Mouse (Mus musculus) myocyte (in vitro differentiated cells): ENCODE measurements around the gene Nrros. TPM values are rescaled to one million over a fixed set of nuclear protein-coding genes. Genes with fewer than 3 reads are reported as not detected.

Experiments used
- H3K27me3 ChIP-seq: one replicate; pipeline ENCODE4 v1.6.1; 2011; ENCODE audit not compliant: control insufficient read depth, insufficient read depth, insufficient read length
- H3K36me3 ChIP-seq: one replicate; pipeline ENCODE4 v1.6.1; 2011; ENCODE audit not compliant: control insufficient read depth, insufficient read depth
- H3K4me2 ChIP-seq: one replicate; pipeline ENCODE4 v1.6.1; 2011; ENCODE audit warnings: low read depth, control low read depth
- H3K4me3 ChIP-seq: one replicate; pipeline ENCODE4 v1.5.1; 2011; ENCODE audit warnings: mild to moderate bottlenecking, control low read depth, moderate library complexity
- H3K79me2 ChIP-seq: one replicate; pipeline ENCODE4 v1.6.1; 2011; ENCODE audit not compliant: control insufficient read depth, insufficient read depth
- H3ac ChIP-seq: one replicate; pipeline ENCODE4 v1.6.1; 2011; ENCODE audit not compliant: control insufficient read depth, insufficient read length
- CEBPB ChIP-seq: IDR thresholded peaks from 2 replicates; pipeline ENCODE4 v1.6.1; 2011; ENCODE audit warnings: mild to moderate bottlenecking, moderate library complexity; ENCODE audit not compliant: poor library complexity, insufficient read depth, severe bottlenecking
- E2F4 ChIP-seq: IDR thresholded peaks from one replicate; pipeline ENCODE4 v1.6.1; 2011; ENCODE audit warnings: mild to moderate bottlenecking, control low read depth, moderate library complexity; ENCODE audit not compliant: insufficient read depth
- MAX ChIP-seq: IDR thresholded peaks from one replicate; pipeline ENCODE4 v1.6.1; 2011; ENCODE audit warnings: low read depth, mild to moderate bottlenecking, control low read depth
- MYOD1 ChIP-seq, 3 experiments: IDR thresholded peaks; one replicate each; pipeline ENCODE4 v1.6.1; 2011; ENCODE audit warnings: control low read depth in 2 of 3, low read depth in 2 of 3, mild to moderate bottlenecking in 2 of 3, moderate library complexity in 1 of 3; ENCODE audit not compliant: insufficient read length in 2 of 3, control insufficient read depth in 1 of 3
- MYOG ChIP-seq, 3 experiments: IDR thresholded peaks; one replicate each; pipeline ENCODE4 v1.6.1; 2011; ENCODE audit warnings: control low read depth in 2 of 3, low read depth in 2 of 3, mild to moderate bottlenecking in 2 of 3; ENCODE audit not compliant: insufficient read length in 2 of 3, control insufficient read depth in 1 of 3, insufficient read depth in 1 of 3
- POLR2A ChIP-seq: IDR thresholded peaks from one replicate; pipeline ENCODE4 v1.6.1; 2011; ENCODE audit warnings: low read depth, mild to moderate bottlenecking, control low read depth, moderate library complexity; ENCODE audit not compliant: insufficient read length
- POLR2AphosphoS2 ChIP-seq: IDR thresholded peaks from one replicate; pipeline ENCODE4 v1.6.1; 2011; ENCODE audit warnings: low read depth, control low read depth; ENCODE audit not compliant: insufficient read length
- REST ChIP-seq: IDR thresholded peaks from one replicate; pipeline ENCODE4 v1.6.1; 2011; ENCODE audit warnings: mild to moderate bottlenecking, control low read depth, moderate library complexity; ENCODE audit not compliant: insufficient read depth, insufficient read length
- SRF ChIP-seq: IDR thresholded peaks from one replicate; pipeline ENCODE4 v1.6.1; 2011; ENCODE audit warnings: low read depth; ENCODE audit not compliant: control insufficient read depth, insufficient read length
- TCF12 ChIP-seq: IDR thresholded peaks from one replicate; pipeline ENCODE4 v1.6.1; 2011; ENCODE audit warnings: mild to moderate bottlenecking, control low read depth; ENCODE audit not compliant: poor library complexity, insufficient read depth, severe bottlenecking
- TCF3 ChIP-seq: IDR thresholded peaks from one replicate; pipeline ENCODE4 v1.6.1; 2011; ENCODE audit warnings: low read depth, control low read depth; ENCODE audit not compliant: insufficient read length
- USF1 ChIP-seq: IDR thresholded peaks from one replicate; pipeline ENCODE4 v1.6.1; 2011; ENCODE audit warnings: low read depth, mild to moderate bottlenecking, control low read depth, moderate library complexity
- polyA plus RNA-seq: library from polyadenylated mRNA; unstranded; fragments of >200 nt; fragmentation: generic; extraction: Trizol; gene quantifications from one replicate; pipeline ENCODE4 v1.2.1, GENCODE M21; 2012; ENCODE audit warnings: missing spikeins

The Nrros gene
- polyA plus RNA-seq, 1 experiment, result not detected

- H3K79me2 ChIP-seq, result no peaks in the 10 kb centered on the region
- H3K27me3 ChIP-seq, result peaks cover 31% of the 10 kb centered on the region
- H3K4me2 ChIP-seq, result no peak overlapping the region
- no peaks in the 10 kb centered on the region for H3K36me3 ChIP-seq
- H3ac ChIP-seq, result no peak overlapping the region
- TF ChIP-seq CEBPB (no peak), E2F4 (no peak), MAX (no peak), TCF12 (no peak), MYOG (IDR thresholded peaks at IDR 0.05; ENCODE audit: control insufficient read depth in 1 of 3, insufficient read depth in 1 of 3, insufficient read length in 2 of 3, low read depth in 2 of 3) (no peak), POLR2AphosphoS2 (no peak), REST (no peak), SRF (no peak), MYOD1 (IDR thresholded peaks at IDR 0.05; ENCODE audit: control insufficient read depth in 1 of 3, insufficient read length in 2 of 3, low read depth in 2 of 3) (no peak), POLR2A (no peak), TCF3 (no peak), USF1 (no peak)
- H3K4me3 ChIP-seq, result no peak overlapping the region
Measured at GRCm38 (mm10) chr16:32143766-32144165, 21.6 kb downstream of the Nrros start.

DNA sequence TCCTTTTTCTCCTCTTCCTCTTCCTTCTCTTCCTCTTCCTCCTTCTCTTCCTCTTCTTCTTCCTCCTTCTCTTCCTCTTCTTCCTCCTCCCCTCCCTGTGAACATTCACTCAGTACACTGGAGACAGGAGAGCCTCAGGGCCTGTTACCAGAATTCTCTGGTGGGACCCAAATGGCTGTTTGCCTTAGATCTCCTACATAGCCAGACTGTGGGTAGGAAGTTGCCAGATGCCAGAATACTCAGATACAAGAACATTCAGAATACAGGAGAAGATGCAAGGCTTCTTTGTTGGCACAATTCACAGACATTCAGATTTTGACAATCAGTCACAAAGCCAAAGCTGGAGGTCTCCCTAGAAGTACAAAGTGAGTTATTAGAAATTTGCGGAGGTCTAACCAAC, 26.4 kb downstream of the Nrros start:
- no peaks in the 10 kb centered on the region for H3K79me2 ChIP-seq
- H3ac ChIP-seq, result no peak overlapping the region
- H3K4me3 ChIP-seq, result no peak overlapping the region
- no peak overlapping the region for H3K4me2 ChIP-seq
- H3K27me3 ChIP-seq, result peaks cover 37% of the 10 kb centered on the region
- TF ChIP-seq POLR2AphosphoS2, result no peak
- no peak for TF ChIP-seq MAX
- no peaks in the 10 kb centered on the region for H3K36me3 ChIP-seq

GRCm38 (mm10) chr16:32135842-32136357, 29.5 kb downstream of the Nrros start:
- no peak overlapping the region for H3K4me3 ChIP-seq
- H3K79me2 ChIP-seq, result no peaks in the 10 kb centered on the region
- no peak overlapping the region for H3K4me2 ChIP-seq
- H3ac ChIP-seq, result no peak overlapping the region
- H3K36me3 ChIP-seq, result no peaks in the 10 kb centered on the region
- TF ChIP-seq E2F4, result no peak
- TF ChIP-seq TCF3, result no peak
- TF ChIP-seq POLR2A, result no peak
- no peak for TF ChIP-seq CEBPB
- TF ChIP-seq MYOD1 (IDR thresholded peaks at IDR 0.05; ENCODE audit: control insufficient read depth in 1 of 3, insufficient read length in 2 of 3, low read depth in 2 of 3), result no peak
- no peak for TF ChIP-seq POLR2AphosphoS2
- no peak for TF ChIP-seq SRF
- no peak for TF ChIP-seq MYOG (IDR thresholded peaks at IDR 0.05; ENCODE audit: control insufficient read depth in 1 of 3, insufficient read depth in 1 of 3, insufficient read length in 2 of 3, low read depth in 2 of 3)
- no peak for TF ChIP-seq MAX
- TF ChIP-seq REST, result no peak
- no peak for TF ChIP-seq TCF12
- no peak for TF ChIP-seq USF1
- peaks cover 27% of the 10 kb centered on the region for H3K27me3 ChIP-seq

DNA sequence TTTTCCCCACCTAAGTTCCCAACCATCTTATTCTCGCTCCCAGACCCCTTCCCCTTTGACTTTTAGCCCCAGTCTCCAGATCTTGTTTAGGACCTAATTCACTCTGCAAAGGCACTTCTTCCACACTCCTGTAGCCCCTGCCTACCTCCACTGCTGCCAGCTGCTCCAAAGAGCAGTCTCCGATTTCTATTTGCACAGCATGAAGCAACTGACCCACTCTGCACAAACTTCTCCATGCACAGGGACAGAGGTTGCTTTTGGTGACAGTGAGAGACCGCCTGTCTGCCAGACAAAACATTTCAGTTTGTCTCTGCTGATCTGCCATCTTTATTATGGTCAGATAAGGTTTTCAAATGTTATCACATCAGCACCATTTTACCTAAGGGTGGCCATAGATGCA, 32.2 kb downstream of the Nrros start:
- Histone ChIP-seq H3K36me3 (no peaks in the 10 kb centered on the region), H3K4me2 (no peak overlapping the region), H3K79me2 (no peaks in the 10 kb centered on the region), H3K27me3 (peaks cover 8% of the 10 kb centered on the region), H3K4me3 (no peak overlapping the region), H3ac (no peak overlapping the region)
- TF ChIP-seq E2F4 (no peak), TCF12 (no peak), POLR2A (no peak), CEBPB (no peak), MAX (no peak), USF1 (no peak), MYOG (IDR thresholded peaks at IDR 0.05; ENCODE audit: control insufficient read depth in 1 of 3, insufficient read depth in 1 of 3, insufficient read length in 2 of 3, low read depth in 2 of 3) (no peak), POLR2AphosphoS2 (no peak), SRF (no peak), REST (no peak), TCF3 (no peak), MYOD1 (IDR thresholded peaks at IDR 0.05; ENCODE audit: control insufficient read depth in 1 of 3, insufficient read length in 2 of 3, low read depth in 2 of 3) (no peak)

- Histone ChIP-seq H3K4me3 (no peak overlapping the region), H3ac (no peak overlapping the region), H3K27me3 (no peaks in the 10 kb centered on the region), H3K36me3 (no peaks in the 10 kb centered on the region), H3K79me2 (no peaks in the 10 kb centered on the region), H3K4me2 (peak overlapping the region; percentile 48)
- TF ChIP-seq TCF12 (no peak), MYOD1 (IDR thresholded peaks at IDR 0.05; ENCODE audit: control insufficient read depth in 1 of 3, insufficient read length in 2 of 3, low read depth in 2 of 3) (no peak), POLR2A (no peak), USF1 (no peak), E2F4 (no peak), MAX (no peak), REST (no peak)
Measured at GRCm38 (mm10) chr16:32130190-32130826, 35.1 kb downstream of the Nrros start.
